Mouse (Mus musculus) testis, adult 2 months (tissue): ENCODE results near the gene Endou. TPM values are rescaled to one million over a fixed set of nuclear protein-coding genes. Genes with fewer than 3 reads are reported as not detected.
"Not testable (repeated sequence)": the region's sequence is repeated elsewhere in the genome, so short reads cannot be mapped to it uniquely, and the experiment has no call there.

Experiments
- H3K27ac ChIP-seq: fragments of 200-500 bp; 2 replicates; pipeline ENCODE4 v1.5.1; 2012; ENCODE audit warnings: low read depth, low read length; ENCODE audit not compliant: control insufficient read depth, insufficient read depth
- H3K27me3 ChIP-seq: fragments of 200-500 bp; 2 replicates; pipeline ENCODE4 v1.6.1; 2012; ENCODE audit warnings: mild to moderate bottlenecking, low read length, moderate library complexity; ENCODE audit not compliant: control insufficient read depth, insufficient read depth
- H3K36me3 ChIP-seq: fragments of 200-500 bp; 2 replicates; pipeline ENCODE4 v1.6.1; 2012; ENCODE audit warnings: mild to moderate bottlenecking, low read length; ENCODE audit not compliant: control insufficient read depth, insufficient read depth
- H3K4me1 ChIP-seq: fragments of 200-500 bp; 2 replicates; pipeline ENCODE4 v1.6.1; 2012; ENCODE audit warnings: low read length; ENCODE audit not compliant: control insufficient read depth, insufficient read depth
- H3K4me3 ChIP-seq: fragments of 200-500 bp; 2 replicates; pipeline ENCODE4 v1.5.1; 2012; ENCODE audit warnings: low read depth, mild to moderate bottlenecking, low read length, moderate library complexity, mixed read lengths; ENCODE audit not compliant: control insufficient read depth
- CTCF ChIP-seq: fragments of 200-500 bp; IDR thresholded peaks from 2 replicates; pipeline ENCODE4 v1.5.1; 2012; ENCODE audit warnings: low read depth, mild to moderate bottlenecking, inconsistent platforms, low read length, moderate library complexity; ENCODE audit not compliant: control insufficient read depth, insufficient read depth, insufficient replicate concordance
- POLR2A ChIP-seq: fragments of 200-500 bp; IDR thresholded peaks from 2 replicates; pipeline ENCODE4 v1.6.1; 2012; ENCODE audit warnings: low read depth, mild to moderate bottlenecking, inconsistent platforms, low read length, moderate library complexity; ENCODE audit not compliant: control insufficient read depth
- polyA plus RNA-seq: library from polyadenylated mRNA; depleted of rRNA; stranded (reverse); fragments of >200 nt; gene quantifications from 2 replicates; pipeline ENCODE4 v1.2.3, GENCODE M21; 2012

Endou gene
- polyA plus RNA-seq, 1 experiment = 0.89 TPM

DNA sequence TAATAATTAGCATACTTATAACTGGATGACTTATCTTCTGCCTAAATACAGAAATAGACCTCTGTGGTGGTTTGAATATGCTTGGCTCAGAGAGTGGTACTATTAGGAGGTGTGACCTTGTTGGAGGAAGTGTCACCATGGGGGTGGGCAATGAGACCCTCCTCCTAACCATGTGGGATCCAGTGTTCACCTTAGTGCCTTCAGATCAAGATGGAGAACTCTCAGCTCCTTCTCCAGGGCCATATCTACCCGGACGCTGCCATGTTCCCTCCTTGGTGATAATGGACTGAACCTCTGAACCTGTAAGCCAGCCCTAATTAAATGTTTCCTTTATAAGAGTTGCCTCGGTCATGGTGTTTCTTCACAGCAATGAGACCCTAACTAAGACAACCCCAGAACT lies 53.8 kb downstream of the Endou start:
- TF ChIP-seq POLR2A = no peak
- no peak for TF ChIP-seq CTCF
- no peaks in the 10 kb centered on the region for H3K27me3 ChIP-seq
- no peaks in the 10 kb centered on the region for H3K4me1 ChIP-seq
- no peak overlapping the region for H3K27ac ChIP-seq
- peaks cover 1% of the 10 kb centered on the region; the same call in 1 of the 2 replicates for H3K36me3 ChIP-seq
- no peak overlapping the region for H3K4me3 ChIP-seq

DNA sequence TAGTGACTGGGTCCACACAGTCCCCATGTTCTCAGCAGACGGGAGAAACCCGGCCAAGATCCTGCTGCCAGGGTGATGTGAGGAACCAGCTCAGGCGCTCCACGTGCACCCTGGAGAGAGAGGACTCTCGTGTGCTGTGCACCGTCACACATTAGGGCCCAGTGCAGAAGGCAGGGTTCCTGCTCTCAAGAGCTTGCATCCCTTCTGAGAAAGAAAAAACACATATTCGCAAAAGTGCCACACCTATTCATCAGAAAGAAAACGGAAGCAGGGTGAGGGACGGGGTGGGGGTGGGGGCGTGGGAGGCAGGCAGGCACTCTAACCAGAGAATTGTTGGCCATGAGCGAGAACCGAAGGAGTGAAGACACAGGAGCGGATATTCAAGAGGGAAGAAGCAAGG lies 55.2 kb downstream of the Endou start:
- no peak overlapping the region for H3K27ac ChIP-seq
- peaks cover 1% of the 10 kb centered on the region; the same call in 1 of the 2 replicates for H3K36me3 ChIP-seq
- no peak for TF ChIP-seq POLR2A
- no peak for TF ChIP-seq CTCF
- H3K27me3 ChIP-seq = no peaks in the 10 kb centered on the region
- H3K4me3 ChIP-seq = no peak overlapping the region
- H3K4me1 ChIP-seq = no peaks in the 10 kb centered on the region

GRCm38 (mm10) chr15:97674423-97674822 lies 56.7 kb downstream of the Endou start:
- no peak for TF ChIP-seq CTCF
- no peak for TF ChIP-seq POLR2A
- peaks cover 1% of the 10 kb centered on the region; the same call in 1 of the 2 replicates for H3K36me3 ChIP-seq
- H3K4me3 ChIP-seq = no peak overlapping the region
- no peaks in the 10 kb centered on the region for H3K4me1 ChIP-seq
- no peaks in the 10 kb centered on the region for H3K27me3 ChIP-seq
- H3K27ac ChIP-seq = no peak overlapping the region

DNA sequence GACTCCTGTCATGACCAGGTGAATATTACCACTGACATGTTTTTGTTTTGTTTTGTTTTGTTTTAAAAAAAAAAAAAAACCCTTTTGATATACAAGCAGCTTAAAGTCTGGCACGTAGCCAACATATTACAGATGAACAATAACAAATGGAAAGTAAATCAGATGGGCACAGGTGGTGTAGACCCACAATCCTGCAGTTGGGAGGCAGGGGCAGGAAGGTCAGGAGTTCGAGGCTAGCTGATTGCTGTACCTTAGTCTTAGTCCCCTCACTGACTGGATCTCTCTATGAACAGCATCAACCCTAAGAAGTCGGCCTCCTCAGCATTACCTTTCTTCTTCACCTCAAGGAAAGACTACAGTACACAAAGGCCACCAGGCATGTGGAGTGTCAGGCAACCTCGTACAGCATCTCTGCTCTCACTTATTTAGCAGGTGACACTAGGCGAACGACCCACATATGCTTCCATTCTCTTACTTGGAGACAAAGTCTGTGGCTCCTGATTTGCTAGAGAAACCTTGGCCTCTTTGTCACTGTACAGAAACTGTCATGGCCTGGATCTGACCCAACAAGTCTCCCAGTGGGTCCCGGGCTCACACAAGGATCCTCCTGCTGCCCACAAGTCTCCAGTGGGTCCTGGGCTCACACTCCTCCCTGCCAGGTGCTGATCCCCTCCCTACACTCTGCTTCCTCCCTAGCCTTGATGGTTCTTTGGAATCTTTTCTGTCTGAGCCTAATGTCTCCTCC lies 57.7 kb downstream of the Endou start:
- Histone ChIP-seq H3K36me3 (peaks cover 1% of the 10 kb centered on the region; the same call in 1 of the 2 replicates), H3K4me3 (no peak overlapping the region), H3K27ac (no peak overlapping the region), H3K27me3 (no peaks in the 10 kb centered on the region), H3K4me1 (no peaks in the 10 kb centered on the region)
- TF ChIP-seq POLR2A (no peak), CTCF (no peak)

DNA sequence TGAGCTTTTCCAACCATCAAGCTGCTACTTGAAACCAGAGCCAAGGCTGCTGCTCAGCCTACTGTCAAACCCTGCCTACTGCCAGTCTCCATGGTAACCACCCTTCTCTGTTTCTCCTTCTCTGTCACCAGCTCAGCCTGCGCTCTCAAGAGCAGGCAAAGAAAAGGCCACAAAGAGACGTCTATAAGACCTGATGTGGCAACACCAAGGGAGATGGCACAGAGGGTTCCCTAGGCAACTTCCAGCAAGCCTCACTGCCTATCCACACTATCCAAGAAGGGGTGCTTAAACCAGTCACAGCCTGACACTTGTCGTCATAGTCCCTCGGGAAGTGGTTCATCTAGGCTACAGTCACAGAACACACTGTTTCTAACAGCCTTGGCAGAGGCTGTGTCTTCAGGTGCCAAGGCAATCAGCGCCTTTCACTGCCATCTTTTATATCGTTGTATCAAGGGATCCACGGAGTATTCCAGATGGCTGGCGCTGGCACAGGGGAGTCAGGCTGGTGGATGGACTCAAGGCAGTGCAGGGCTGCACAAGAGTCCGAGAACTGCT lies 58.9 kb downstream of the Endou start:
- TF ChIP-seq POLR2A (no peak), CTCF (no peak)
- Histone ChIP-seq H3K27ac (no peak overlapping the region), H3K4me1 (no peaks in the 10 kb centered on the region), H3K4me3 (no peak overlapping the region), H3K27me3 (no peaks in the 10 kb centered on the region), H3K36me3 (peaks cover 1% of the 10 kb centered on the region; the same call in 1 of the 2 replicates)

DNA sequence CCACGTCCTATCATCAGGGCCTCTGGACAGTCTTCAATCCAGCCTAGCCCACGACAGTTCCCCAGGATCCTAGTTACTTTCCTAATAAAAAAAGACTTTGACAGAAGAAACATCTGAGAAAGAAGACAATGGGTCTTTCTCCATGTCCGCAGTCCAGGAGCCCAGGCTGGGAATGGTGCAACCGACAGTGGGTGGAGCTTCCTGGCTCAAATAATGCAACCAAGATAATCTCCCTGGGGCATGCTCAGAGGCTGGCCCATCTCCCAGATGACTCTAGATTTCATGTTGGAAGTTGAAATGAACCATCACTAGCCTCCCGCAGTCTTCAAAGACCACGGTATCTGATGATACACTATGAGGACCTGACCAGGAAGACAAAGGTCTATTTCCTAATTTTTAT lies 60.6 kb downstream of the Endou start:
- Histone ChIP-seq H3K27me3 (no peaks in the 10 kb centered on the region), H3K27ac (no peak overlapping the region), H3K36me3 (no peaks in the 10 kb centered on the region), H3K4me1 (peaks cover 5% of the 10 kb centered on the region), H3K4me3 (no peak overlapping the region)
- TF ChIP-seq CTCF (no peak), POLR2A (no peak)

GRCm38 (mm10) chr15:97668158-97668877 lies 62.8 kb downstream of the Endou start:
- not testable (repeated sequence) for H3K4me1 ChIP-seq, H3K4me3 ChIP-seq, H3K27me3 ChIP-seq, H3K36me3 ChIP-seq, H3K27ac ChIP-seq
